Comparison of ENCODE assay signal across 26 mouse cellular contexts in the genomic region with DNA sequence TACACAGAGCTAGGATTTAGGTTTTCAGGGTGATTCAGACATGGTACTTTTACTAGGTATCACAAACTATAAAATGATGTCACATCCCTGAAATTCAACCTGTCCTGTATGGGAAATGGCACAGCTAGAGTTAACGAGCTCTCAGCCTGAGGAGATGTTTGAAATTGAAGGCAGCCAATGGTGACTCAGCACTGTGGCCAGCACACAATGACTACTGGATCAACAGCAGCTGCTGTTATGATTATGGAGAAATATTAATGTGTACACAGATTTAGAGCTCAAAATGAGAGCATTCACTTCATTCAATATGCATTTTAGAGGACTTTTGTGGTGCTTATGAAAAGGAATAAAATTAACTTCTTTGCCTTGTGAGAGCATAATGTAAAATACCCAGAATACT.
DNase-seq lines count a peak whose midpoint lies in the region; ATAC-seq and TF ChIP-seq lines count a peak whose summit lies in the region.
"Had no signal": no experiment of that assay in that cellular context is flagged by ENCODE, and none has a peak within 500 bp of the region (broad histone marks: within the 10 kb centered on the region; RNA-seq: fewer than 3 reads in every experiment).

No protein-coding gene starts in this region.

- intact Hi-C loops in left cerebral cortex, postnatal 36 days (cut with DNase I): no loop called here

- H3K27me3 ChIP-seq in forebrain, embryonic 14.5 days (replicated peaks; ENCODE audit: control insufficient read depth, insufficient read depth, low read length): no peaks in the 10 kb centered on the region
- H3K27me3 ChIP-seq in forebrain, embryonic 13.5 days: no peaks in the 10 kb centered on the region
- H3K27me3 ChIP-seq in forebrain, postnatal 0 days (ENCODE audit: insufficient read depth, low read length): no peaks in the 10 kb centered on the region
- no peaks in the 10 kb centered on the region for H3K27me3 ChIP-seq in forebrain, embryonic 11.5 days (ENCODE audit: control insufficient read depth, insufficient read depth, low read length)
- no peaks in the 10 kb centered on the region for H3K27me3 ChIP-seq in midbrain, embryonic 14.5 days (ENCODE audit: control insufficient read depth, insufficient read depth, low read length)
- no peaks in the 10 kb centered on the region for H3K27me3 ChIP-seq in midbrain, postnatal 0 days (ENCODE audit: insufficient read depth, low read length)
- H3K27me3 ChIP-seq: CH12.LX; embryonic facial prominence, embryonic 13.5 days; embryonic facial prominence, embryonic 15.5 days had no signal

- H3K36me3 ChIP-seq in forebrain, embryonic 14.5 days (ENCODE audit: control insufficient read depth, insufficient read depth, low read length): no peaks in the 10 kb centered on the region
- no peaks in the 10 kb centered on the region for H3K36me3 ChIP-seq in forebrain, embryonic 13.5 days (ENCODE audit: poor library complexity, severe bottlenecking)
- H3K36me3 ChIP-seq in forebrain, postnatal 0 days (ENCODE audit: insufficient read depth): no peaks in the 10 kb centered on the region
- H3K36me3 ChIP-seq in forebrain, embryonic 11.5 days (ENCODE audit: control insufficient read depth, insufficient read depth, low read length): no peaks in the 10 kb centered on the region
- no peaks in the 10 kb centered on the region for H3K36me3 ChIP-seq in midbrain, embryonic 14.5 days (ENCODE audit: control insufficient read depth, insufficient read depth, low read length)
- no peaks in the 10 kb centered on the region for H3K36me3 ChIP-seq in midbrain, postnatal 0 days (ENCODE audit: insufficient read depth, low read length)
- H3K36me3 ChIP-seq: embryonic facial prominence, embryonic 13.5 days; embryonic facial prominence, embryonic 15.5 days; forebrain, embryonic 10.5 days; G1E had no signal

- no peaks in the 10 kb centered on the region for H3K9me3 ChIP-seq in forebrain, embryonic 14.5 days (replicated peaks; ENCODE audit: control insufficient read depth, low read length)
- no peaks in the 10 kb centered on the region for H3K9me3 ChIP-seq in forebrain, embryonic 13.5 days (replicated peaks)
- no peaks in the 10 kb centered on the region for H3K9me3 ChIP-seq in forebrain, postnatal 0 days (ENCODE audit: low read length)
- no peaks in the 10 kb centered on the region for H3K9me3 ChIP-seq in forebrain, embryonic 11.5 days (ENCODE audit: control insufficient read depth, low read length)
- no peaks in the 10 kb centered on the region for H3K9me3 ChIP-seq in midbrain, embryonic 14.5 days (ENCODE audit: control insufficient read depth, low read length)
- no peaks in the 10 kb centered on the region for H3K9me3 ChIP-seq in midbrain, postnatal 0 days (ENCODE audit: low read length)
- H3K9me3 ChIP-seq: embryonic facial prominence, embryonic 13.5 days; embryonic facial prominence, embryonic 15.5 days; forebrain, embryonic 10.5 days had no signal

- WGBS in forebrain, embryonic 14.5 days: 29% methylated on average over 1 of the region's 1 CpGs
- WGBS in forebrain, embryonic 13.5 days: 58% methylated on average over 1 of the region's 1 CpGs
- 26% methylated on average over 1 of the region's 1 CpGs for WGBS in forebrain, postnatal 0 days
- WGBS in forebrain, embryonic 11.5 days: 64% methylated on average over 1 of the region's 1 CpGs
- 78% methylated on average over 1 of the region's 1 CpGs for WGBS in midbrain, embryonic 14.5 days
- 61% methylated on average over 1 of the region's 1 CpGs for WGBS in midbrain, postnatal 0 days

- DNase-seq in forebrain, embryonic 14.5 days (ENCODE audit: low spot score): peak; percentile 11
- no peak for DNase-seq in forebrain, postnatal 0 days
- DNase-seq in forebrain, embryonic 11.5 days (ENCODE audit: low spot score): no peak
- peak; percentile 8 for DNase-seq in midbrain, embryonic 14.5 days
- no peak for DNase-seq in midbrain, postnatal 0 days (ENCODE audit: low spot score)
- DNase-seq in brain, embryonic 14.5 days (ENCODE audit: low read depth): peak; percentile 36
- DNase-seq in left cerebral cortex, postnatal 36 days (ENCODE audit: low spot score in 2 of 2): no peak
- DNase-seq: adrenal gland, adult 2 months; adrenal gland, postnatal 10 days; adrenal gland, postnatal 25 days; B cell, adult 2 months; cerebellum, adult 11 months; cerebellum, adult 18-20 months; cerebellum, adult 8-10 months; cerebellum, adult 9-11 months; cerebellum, postnatal 14 days; cerebellum, postnatal 36 days; embryo, embryonic 11 days had no signal

- no peak for TF ChIP-seq POLR2A in brain, embryonic 14.5 days (IDR thresholded peaks at IDR 0.05; ENCODE audit: borderline replicate concordance, extremely low read depth, insufficient read depth, insufficient read length, poor library complexity, severe bottlenecking)

- H3K27ac ChIP-seq in forebrain, embryonic 14.5 days (ENCODE audit: low read depth, low read length): no peak overlapping the region
- H3K27ac ChIP-seq in forebrain, embryonic 13.5 days: no peak overlapping the region
- H3K27ac ChIP-seq in forebrain, postnatal 0 days (ENCODE audit: low read depth, low read length): no peak overlapping the region
- no peak overlapping the region for H3K27ac ChIP-seq in forebrain, embryonic 11.5 days (ENCODE audit: low read depth, low read length)
- no peak overlapping the region for H3K27ac ChIP-seq in midbrain, embryonic 14.5 days (replicated peaks; ENCODE audit: low read depth, low read length)
- H3K27ac ChIP-seq in midbrain, postnatal 0 days (ENCODE audit: low read depth, low read length): no peak overlapping the region
- H3K27ac ChIP-seq: embryonic facial prominence, embryonic 13.5 days; embryonic facial prominence, embryonic 15.5 days; forebrain, embryonic 10.5 days had no signal

- H3K4me3 ChIP-seq in forebrain, embryonic 14.5 days (ENCODE audit: low read depth, low read length): no peak overlapping the region
- no peak overlapping the region for H3K4me3 ChIP-seq in forebrain, embryonic 13.5 days
- H3K4me3 ChIP-seq in forebrain, postnatal 0 days (ENCODE audit: low read depth, low read length): no peak overlapping the region
- no peak overlapping the region for H3K4me3 ChIP-seq in forebrain, embryonic 11.5 days (ENCODE audit: low read depth, low read length)
- H3K4me3 ChIP-seq in midbrain, embryonic 14.5 days (replicated peaks; ENCODE audit: low read depth, low read length): no peak overlapping the region
- no peak overlapping the region for H3K4me3 ChIP-seq in midbrain, postnatal 0 days (ENCODE audit: low read depth, low read length)
- H3K4me3 ChIP-seq: embryonic facial prominence, embryonic 13.5 days; embryonic facial prominence, embryonic 15.5 days; erythroblast, embryonic 14.5 days; forebrain, embryonic 10.5 days had no signal

- H3K4me1 ChIP-seq in forebrain, embryonic 14.5 days (ENCODE audit: control insufficient read depth, insufficient read depth, low read length): no peaks in the 10 kb centered on the region
- no peaks in the 10 kb centered on the region for H3K4me1 ChIP-seq in forebrain, embryonic 13.5 days
- no peaks in the 10 kb centered on the region for H3K4me1 ChIP-seq in forebrain, postnatal 0 days (ENCODE audit: insufficient read depth)
- no peaks in the 10 kb centered on the region for H3K4me1 ChIP-seq in forebrain, embryonic 11.5 days (replicated peaks; ENCODE audit: control insufficient read depth, insufficient read depth, low read length)
- no peaks in the 10 kb centered on the region for H3K4me1 ChIP-seq in midbrain, embryonic 14.5 days (ENCODE audit: control insufficient read depth, insufficient read depth, low read length)
- H3K4me1 ChIP-seq in midbrain, postnatal 0 days (ENCODE audit: insufficient read depth, low read length): no peaks in the 10 kb centered on the region
- H3K4me1 ChIP-seq: embryonic facial prominence, embryonic 13.5 days; embryonic facial prominence, embryonic 15.5 days; forebrain, embryonic 10.5 days had no signal

- no peak overlapping the region for H3K4me2 ChIP-seq in forebrain, embryonic 14.5 days (ENCODE audit: low read length)
- H3K4me2 ChIP-seq in forebrain, embryonic 13.5 days: no peak overlapping the region
- no peak overlapping the region for H3K4me2 ChIP-seq in forebrain, postnatal 0 days (ENCODE audit: low read depth)
- no peak overlapping the region for H3K4me2 ChIP-seq in forebrain, embryonic 11.5 days (ENCODE audit: low read depth, low read length, severe bottlenecking)
- no peak overlapping the region for H3K4me2 ChIP-seq in midbrain, embryonic 14.5 days (ENCODE audit: low read length)
- H3K4me2 ChIP-seq in midbrain, postnatal 0 days (ENCODE audit: low read depth, low read length, poor library complexity, severe bottlenecking): no peak overlapping the region
- H3K4me2 ChIP-seq: embryonic facial prominence, embryonic 13.5 days; embryonic facial prominence, embryonic 15.5 days had no signal

- peak; percentile 57; the same call in 1 of the 2 replicates for ATAC-seq in forebrain, embryonic 14.5 days
- no peak for ATAC-seq in forebrain, embryonic 13.5 days
- peak; percentile 63 for ATAC-seq in forebrain, postnatal 0 days
- no peak for ATAC-seq in forebrain, embryonic 11.5 days (replicated peaks; ENCODE audit: low FRiP score)
- no peak for ATAC-seq in midbrain, embryonic 14.5 days (ENCODE audit: low FRiP score, low TSS enrichment)
- no peak for ATAC-seq in midbrain, postnatal 0 days (ENCODE audit: low FRiP score)
- ATAC-seq: CD4-positive, CD25-positive, alpha-beta regulatory T cell, adult 4 months had no signal

- no peak for TF ChIP-seq CTCF in forebrain, postnatal 0 days (IDR thresholded peaks at IDR 0.05; ENCODE audit: low read depth)
- no peak for TF ChIP-seq CTCF in midbrain, postnatal 0 days (IDR thresholded peaks at IDR 0.05)
- no peak for TF ChIP-seq CTCF in brain, embryonic 14.5 days (IDR thresholded peaks at IDR 0.05; ENCODE audit: borderline replicate concordance, extremely low read depth, insufficient read depth, insufficient read length)

- no peak overlapping the region for H3K9ac ChIP-seq in forebrain, embryonic 14.5 days (ENCODE audit: low read length)
- no peak overlapping the region for H3K9ac ChIP-seq in forebrain, embryonic 13.5 days
- H3K9ac ChIP-seq in forebrain, postnatal 0 days: no peak overlapping the region
- no peak overlapping the region for H3K9ac ChIP-seq in forebrain, embryonic 11.5 days (ENCODE audit: low read length)
- H3K9ac ChIP-seq in midbrain, embryonic 14.5 days (replicated peaks; ENCODE audit: low read length): no peak overlapping the region
- no peak overlapping the region for H3K9ac ChIP-seq in midbrain, postnatal 0 days (replicated peaks; ENCODE audit: low read length, poor library complexity, severe bottlenecking)
- H3K9ac ChIP-seq: embryonic facial prominence, embryonic 13.5 days; embryonic facial prominence, embryonic 15.5 days had no signal

Comparison
In these comparisons a context has a peak if more than half of its experiments do, and no peak if none do; other contexts are left out.
1. ATAC-seq: peak in forebrain, embryonic 14.5 days (single experiment) and forebrain, postnatal 0 days (single experiment); none in forebrain, embryonic 13.5 days (single experiment), forebrain, embryonic 11.5 days (single experiment), midbrain, embryonic 14.5 days (single experiment) and midbrain, postnatal 0 days (single experiment).
2. DNase-seq: peak in forebrain, embryonic 14.5 days (single experiment), midbrain, embryonic 14.5 days (single experiment) and brain, embryonic 14.5 days (single experiment); none in forebrain, postnatal 0 days (single experiment), forebrain, embryonic 11.5 days (single experiment), midbrain, postnatal 0 days (single experiment) and left cerebral cortex, postnatal 36 days (0 of 2).